In the genomic region with DNA sequence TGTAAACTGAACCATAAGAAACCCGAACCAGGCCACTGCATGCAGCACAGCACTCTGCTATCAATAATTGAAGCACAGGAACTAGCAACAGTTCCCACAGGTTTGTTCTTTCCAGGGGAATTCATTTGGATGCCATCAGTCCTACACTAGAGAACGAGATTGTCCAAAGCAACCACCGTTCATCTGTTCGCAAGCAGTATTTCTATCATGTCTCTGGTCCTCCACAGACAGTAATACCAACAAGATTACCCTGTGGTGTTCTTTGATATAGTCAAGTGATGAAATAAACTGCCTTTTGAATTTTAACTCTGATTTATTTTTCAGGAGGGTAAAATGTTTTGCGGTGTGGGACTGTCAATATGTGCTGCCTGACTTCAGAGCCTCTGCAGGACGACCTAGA, we compare ENCODE assay signal across 28 mouse cellular contexts.
"Had no signal": no experiment of that assay in that cellular context is flagged by ENCODE, and none has a peak within 500 bp of the region (broad histone marks: within the 10 kb centered on the region; RNA-seq: fewer than 3 reads in every experiment).

No protein-coding gene starts in this region.

- H3K9ac ChIP-seq: heart, embryonic 13.5 days; heart, embryonic 15.5 days; hindbrain, embryonic 12.5 days; hindbrain, embryonic 14.5 days; limb, embryonic 12.5 days; liver, embryonic 13.5 days; liver, embryonic 15.5 days; liver, postnatal 0 days had no signal

- H3K9me3 ChIP-seq: heart, embryonic 13.5 days; heart, embryonic 15.5 days; hindbrain, embryonic 10.5 days; hindbrain, embryonic 12.5 days; limb, embryonic 10.5 days; limb, embryonic 12.5 days; liver, embryonic 13.5 days; liver, embryonic 15.5 days had no signal

- H3K4me2 ChIP-seq: heart, embryonic 11.5 days; heart, embryonic 13.5 days; heart, embryonic 15.5 days; hindbrain, embryonic 12.5 days; hindbrain, embryonic 14.5 days; limb, embryonic 12.5 days; liver, embryonic 11.5 days; liver, embryonic 13.5 days; liver, embryonic 15.5 days had no signal

- H3K4me1 ChIP-seq: heart, embryonic 15.5 days; liver, embryonic 13.5 days; liver, embryonic 15.5 days had no signal

- H3K27me3 ChIP-seq: heart, embryonic 13.5 days; heart, embryonic 15.5 days; hindbrain, embryonic 12.5 days; limb, embryonic 12.5 days; liver, embryonic 13.5 days; liver, embryonic 15.5 days had no signal

- H3K36me3 ChIP-seq: heart, embryonic 13.5 days; heart, embryonic 15.5 days; hindbrain, embryonic 10.5 days; hindbrain, embryonic 12.5 days; limb, embryonic 10.5 days; limb, embryonic 12.5 days; liver, embryonic 13.5 days; liver, embryonic 15.5 days had no signal

- DNase-seq: gastrocnemius, adult 2 months; gastrocnemius, postnatal 10 days; gastrocnemius, postnatal 25 days; heart, adult 2 months; heart, postnatal 14 days; heart, postnatal 4 days; kidney, adult 18-20 months; kidney, adult 8-10 months; kidney, postnatal 10 days; kidney, postnatal 25 days; kidney, postnatal 4 days; liver; liver, embryonic 13.5 days; liver, postnatal 0 days had no signal

- H3K27ac ChIP-seq: gastrocnemius, adult 2 months; heart, adult 2 months; heart, embryonic 13.5 days; heart, embryonic 15.5 days; hindbrain, embryonic 10.5 days; hindbrain, embryonic 12.5 days; hindbrain, embryonic 14.5 days; left cerebral cortex, adult 2 months; limb, embryonic 10.5 days; limb, embryonic 12.5 days; liver, embryonic 13.5 days; liver, embryonic 15.5 days had no signal

- H3K4me3 ChIP-seq: gastrocnemius, adult 2 months; heart, adult 2 months; heart, embryonic 13.5 days; heart, embryonic 15.5 days; hindbrain, embryonic 10.5 days; hindbrain, embryonic 12.5 days; left cerebral cortex, adult 2 months; limb, embryonic 10.5 days; limb, embryonic 12.5 days; liver, embryonic 13.5 days; liver, embryonic 15.5 days had no signal

- ATAC-seq: hindbrain, embryonic 16.5 days; inflammation-experienced regulatory T-cells, adult 6 months; intestine, embryonic 16.5 days; liver, postnatal 0 days had no signal
